Mouse (Mus musculus): ENCODE measurements around the gene Gjd2. TPM values are rescaled to one million over a fixed set of nuclear protein-coding genes. Genes with fewer than 3 reads are reported as not detected.

Gjd2 gene
- total and polyA plus RNA-seq, 2 experiments from 2014 or later, result not detected

DNA sequence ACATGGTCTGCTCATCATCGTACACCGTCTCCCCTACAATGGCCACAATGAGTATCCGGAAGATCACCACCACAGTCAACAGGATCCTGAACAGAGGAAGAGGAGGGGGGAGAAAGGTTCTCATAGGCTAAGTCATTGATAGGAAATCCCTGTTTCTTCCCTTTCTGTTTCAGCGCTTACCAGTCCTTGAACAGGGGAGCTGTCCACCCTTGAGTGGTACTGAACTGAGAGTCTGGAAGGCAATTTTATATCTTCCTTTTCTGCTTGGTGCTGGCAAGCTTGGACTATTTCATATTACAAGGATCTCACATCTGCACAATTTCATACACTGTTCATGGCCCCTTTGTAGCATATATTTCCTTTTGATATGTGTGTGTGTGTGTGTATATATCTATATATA lies 1.6 kb downstream of the Gjd2 start:
- Histone ChIP-seq H3K9me3 (replicated peaks; ENCODE audit: control insufficient read depth, low read length) (no peaks in the 10 kb centered on the region), H3K9ac (replicated peaks; ENCODE audit: low read depth, low read length) (no peak overlapping the region), H3K4me3 (ENCODE audit: low read depth, low read length) (no peak overlapping the region), H3K36me3 (replicated peaks; ENCODE audit: control insufficient read depth, insufficient read depth, low read length) (no peaks in the 10 kb centered on the region), H3K27me3 (ENCODE audit: control insufficient read depth, insufficient read depth, low read length) (peaks cover 44% of the 10 kb centered on the region), H3K27ac (ENCODE audit: low read depth) (no peak overlapping the region), H3K4me2 (ENCODE audit: low read depth, low read length) (no peak overlapping the region), H3K4me1 (ENCODE audit: control insufficient read depth, insufficient read depth) (0 out of 2 replicates have a peak, but pooled peaks cover 4% of the 10 kb centered on the region)
- 35% methylated on average over 4 of the region's 4 CpGs for WGBS
- peak; percentile 40 for DNase-seq (ENCODE audit: low spot score)
- ATAC-seq (ENCODE audit: insufficient read depth, low read depth), result no peak
- TF ChIP-seq CTCF (IDR thresholded peaks at IDR 0.05; ENCODE audit: low read depth) (no peak), EP300 (IDR thresholded peaks at IDR 0.05; ENCODE audit: low read depth) (no peak)

- TF ChIP-seq CTCF (IDR thresholded peaks at IDR 0.05; ENCODE audit: low read depth) (no peak), EP300 (IDR thresholded peaks at IDR 0.05; ENCODE audit: low read depth) (no peak)
- WGBS, result 64% methylated on average over 2 of the region's 2 CpGs
- Histone ChIP-seq H3K4me2 (ENCODE audit: low read depth, low read length) (no peak overlapping the region), H3K4me3 (ENCODE audit: low read depth, low read length) (no peak overlapping the region), H3K27ac (ENCODE audit: low read depth) (no peak overlapping the region), H3K27me3 (ENCODE audit: control insufficient read depth, insufficient read depth, low read length) (peaks cover 14% of the 10 kb centered on the region), H3K9me3 (replicated peaks; ENCODE audit: control insufficient read depth, low read length) (no peaks in the 10 kb centered on the region), H3K9ac (replicated peaks; ENCODE audit: low read depth, low read length) (no peak overlapping the region), H3K36me3 (replicated peaks; ENCODE audit: control insufficient read depth, insufficient read depth, low read length) (no peaks in the 10 kb centered on the region), H3K4me1 (ENCODE audit: control insufficient read depth, insufficient read depth) (0 out of 2 replicates have a peak, but pooled peaks cover 4% of the 10 kb centered on the region)
- ATAC-seq (ENCODE audit: insufficient read depth, low read depth), result no peak
- no peak for DNase-seq (ENCODE audit: low spot score)
Observed at GRCm38 (mm10) chr2:114008321-114008720, 5.1 kb downstream of the Gjd2 start.

- no peak overlapping the region for H3K27ac ChIP-seq (ENCODE audit: low read depth)
- no peaks in the 10 kb centered on the region for H3K36me3 ChIP-seq (replicated peaks; ENCODE audit: control insufficient read depth, insufficient read depth, low read length)
- no peak overlapping the region for H3K4me2 ChIP-seq (ENCODE audit: low read depth, low read length)
- no peaks in the 10 kb centered on the region for H3K9me3 ChIP-seq (replicated peaks; ENCODE audit: control insufficient read depth, low read length)
- no peaks in the 10 kb centered on the region for H3K4me1 ChIP-seq (ENCODE audit: control insufficient read depth, insufficient read depth)
- no peak for DNase-seq (ENCODE audit: low spot score)
- ATAC-seq (ENCODE audit: insufficient read depth, low read depth), result no peak
- no peak overlapping the region for H3K4me3 ChIP-seq (ENCODE audit: low read depth, low read length)
- WGBS, result 58% methylated on average over 8 of the region's 8 CpGs
- no peak overlapping the region for H3K9ac ChIP-seq (replicated peaks; ENCODE audit: low read depth, low read length)
- TF ChIP-seq CTCF (IDR thresholded peaks at IDR 0.05; ENCODE audit: low read depth), result no peak
- TF ChIP-seq EP300 (IDR thresholded peaks at IDR 0.05; ENCODE audit: low read depth), result no peak
- no peaks in the 10 kb centered on the region for H3K27me3 ChIP-seq (ENCODE audit: control insufficient read depth, insufficient read depth, low read length)
Observed at GRCm38 (mm10) chr2:113997484-113997883, 15.9 kb downstream of the Gjd2 start.

- DNase-seq (ENCODE audit: low spot score) (no peak), ATAC-seq (ENCODE audit: insufficient read depth, low read depth) (no peak)
- no peaks in the 10 kb centered on the region for H3K4me1 ChIP-seq (ENCODE audit: control insufficient read depth, insufficient read depth)
- TF ChIP-seq CTCF (IDR thresholded peaks at IDR 0.05; ENCODE audit: low read depth) (no peak), EP300 (IDR thresholded peaks at IDR 0.05; ENCODE audit: low read depth) (no peak)
- H3K9me3 ChIP-seq (replicated peaks; ENCODE audit: control insufficient read depth, low read length), result no peaks in the 10 kb centered on the region
- H3K36me3 ChIP-seq (replicated peaks; ENCODE audit: control insufficient read depth, insufficient read depth, low read length), result no peaks in the 10 kb centered on the region
- no peaks in the 10 kb centered on the region for H3K27me3 ChIP-seq (ENCODE audit: control insufficient read depth, insufficient read depth, low read length)
- H3K9ac ChIP-seq (replicated peaks; ENCODE audit: low read depth, low read length), result no peak overlapping the region
- no peak overlapping the region for H3K4me2 ChIP-seq (ENCODE audit: low read depth, low read length)
- H3K27ac ChIP-seq (ENCODE audit: low read depth), result no peak overlapping the region
- no peak overlapping the region for H3K4me3 ChIP-seq (ENCODE audit: low read depth, low read length)
Observed at GRCm38 (mm10) chr2:113996930-113997329, 16.5 kb downstream of the Gjd2 start.

GRCm38 (mm10) chr2:113984890-113985289 lies 28.5 kb downstream of the Gjd2 start:
- Histone ChIP-seq H3K9me3 (replicated peaks; ENCODE audit: control insufficient read depth, low read length) (no peaks in the 10 kb centered on the region), H3K4me2 (ENCODE audit: low read depth, low read length) (no peak overlapping the region), H3K4me3 (ENCODE audit: low read depth, low read length) (no peak overlapping the region), H3K4me1 (ENCODE audit: control insufficient read depth, insufficient read depth) (peaks cover 7% of the 10 kb centered on the region), H3K27ac (ENCODE audit: low read depth) (no peak overlapping the region), H3K9ac (replicated peaks; ENCODE audit: low read depth, low read length) (no peak overlapping the region), H3K36me3 (replicated peaks; ENCODE audit: control insufficient read depth, insufficient read depth, low read length) (no peaks in the 10 kb centered on the region), H3K27me3 (ENCODE audit: control insufficient read depth, insufficient read depth, low read length) (no peaks in the 10 kb centered on the region)
- 76% methylated on average over 2 of the region's 2 CpGs for WGBS
- TF ChIP-seq EP300 (IDR thresholded peaks at IDR 0.05; ENCODE audit: low read depth) (no peak), CTCF (IDR thresholded peaks at IDR 0.05; ENCODE audit: low read depth) (no peak)
- ATAC-seq (ENCODE audit: insufficient read depth, low read depth), result no peak
- no peak for DNase-seq (ENCODE audit: low spot score)

- TF ChIP-seq CTCF (IDR thresholded peaks at IDR 0.05; ENCODE audit: low read depth) (no peak), EP300 (IDR thresholded peaks at IDR 0.05; ENCODE audit: low read depth) (no peak; the same call in 1 of the 2 replicates)
- no peaks in the 10 kb centered on the region for H3K9me3 ChIP-seq (replicated peaks; ENCODE audit: control insufficient read depth, low read length)
- no peak overlapping the region for H3K4me3 ChIP-seq (ENCODE audit: low read depth, low read length)
- no peak overlapping the region; the same call in 1 of the 2 replicates for H3K9ac ChIP-seq (replicated peaks; ENCODE audit: low read depth, low read length)
- H3K4me1 ChIP-seq (ENCODE audit: control insufficient read depth, insufficient read depth), result peaks cover 11% of the 10 kb centered on the region
- H3K36me3 ChIP-seq (replicated peaks; ENCODE audit: control insufficient read depth, insufficient read depth, low read length), result no peaks in the 10 kb centered on the region
- no peaks in the 10 kb centered on the region for H3K27me3 ChIP-seq (ENCODE audit: control insufficient read depth, insufficient read depth, low read length)
- ATAC-seq (ENCODE audit: insufficient read depth, low read depth) (peak; percentile 97), DNase-seq (ENCODE audit: low spot score) (peak; percentile 92)
- no peak overlapping the region for H3K4me2 ChIP-seq (ENCODE audit: low read depth, low read length)
- WGBS, result 30% methylated on average over 8 of the region's 8 CpGs
- H3K27ac ChIP-seq (ENCODE audit: low read depth), result peak overlapping the region; percentile 92
Observed at GRCm38 (mm10) chr2:113980664-113981063, 32.8 kb downstream of the Gjd2 start.
